Mouse (Mus musculus) kidney, adult 10 weeks (tissue): ENCODE measurements around the gene Gin1. TPM values are rescaled to one million over a fixed set of nuclear protein-coding genes. Genes with fewer than 3 reads are reported as not detected.

Experiments used
- polyA plus RNA-seq: library from polyadenylated mRNA; stranded (reverse); fragments of 350-450 nt; fragmentation: Illumina TruSeq; extraction: RNeasy Lipid Tissue Mini Kit (QIAGEN cat#74804); gene quantifications from one replicate; pipeline ENCODE4 v1.2.3, GENCODE M21; 2014; ENCODE audit warnings: low read depth, low replicate concordance

The Gin1 gene
- 20.2 TPM for polyA plus RNA-seq

DNA sequence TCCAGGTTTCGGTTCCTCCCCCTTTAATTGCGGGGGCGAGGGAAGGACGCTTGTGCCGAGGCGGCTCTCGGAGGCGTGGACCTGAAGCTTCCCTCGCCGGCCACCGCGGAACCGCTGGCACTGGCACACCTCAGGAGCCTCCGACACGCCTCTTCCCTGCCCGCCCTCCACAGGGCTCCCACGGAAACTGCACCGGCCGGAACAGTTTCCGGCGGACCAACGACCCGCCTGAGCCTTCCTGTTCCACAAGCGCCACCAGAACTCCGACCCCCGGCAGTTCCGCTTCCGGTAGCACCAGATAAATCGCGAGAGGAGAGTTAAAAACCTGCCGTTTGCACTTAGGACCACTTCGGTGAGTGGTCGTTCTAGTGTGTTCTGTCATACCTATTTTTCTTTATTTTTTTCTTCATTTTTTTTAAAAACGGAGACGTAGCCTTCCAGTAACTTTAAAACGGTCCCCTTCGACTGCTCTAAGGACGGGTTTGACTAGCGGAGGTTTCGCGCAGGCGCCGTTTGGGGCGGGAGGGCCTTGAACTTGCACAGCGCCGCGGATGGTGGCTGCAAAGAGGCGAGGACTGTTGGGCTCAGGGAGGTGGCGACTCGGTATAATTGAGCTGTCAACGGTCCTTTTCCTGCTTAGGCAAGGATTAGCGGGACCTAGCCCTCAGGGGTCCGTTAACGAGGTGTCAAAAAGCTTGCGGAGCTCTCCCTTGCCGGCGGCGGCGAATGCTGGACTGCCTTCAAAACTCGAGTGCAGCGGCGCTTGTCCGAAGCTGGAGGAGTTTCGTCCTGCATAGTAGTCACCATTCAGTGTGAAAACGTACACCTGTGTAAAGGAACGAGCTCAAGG lies at the start of gene Gin1, which contains the start of gene Ppip5k2:
Gene Gin1, plus strand, starts transcription at position 269 of the 850 bp plus-strand sequence.
Gene Ppip5k2, minus strand, starts transcription at position 508 of the 850 bp plus-strand sequence.

Other genes with a start within 250 kb of the Gin1 start
- 84.4 TPM for gene D1Ertd622e, start 108.1 kb upstream of the Gin1 start, polyA plus RNA-seq
- 33.6 TPM for gene Ppip5k2, start 239 bp downstream of the Gin1 start, polyA plus RNA-seq